Mouse (Mus musculus): ENCODE measurements at regions not wholly inside any gene's neighbourhood (a gene's known extent, or its start where the extent isn't known, plus 50 kb on each side); places are given as distances from the start of the nearest gene placed in this dataset.

GRCm38 (mm10) chr3:14993936-14994335 is 107.9 kb downstream of the Car2 start:
- no peak for TF ChIP-seq POLR2A (IDR thresholded peaks at IDR 0.05; ENCODE audit: insufficient read depth, low read depth, low read length)
- no peak for TF ChIP-seq EP300 (IDR thresholded peaks at IDR 0.05; ENCODE audit: insufficient read depth, low read depth, low read length)

All from heart, adult 2 months (tissue).